ENCODE assay signal across 32 mouse cellular contexts in genomic region chr2:41192293-41192692, GRCm38 (mm10).
A peak's percentile ranks its signal among the peaks of the same experiment; 100 is the strongest.
DNase-seq lines count a peak whose midpoint lies in the region; ATAC-seq and TF ChIP-seq lines count a peak whose summit lies in the region.
"Had no signal": no experiment of that assay in that cellular context is flagged by ENCODE, and none has a peak within 500 bp of the region (broad histone marks: within the 10 kb centered on the region; RNA-seq: fewer than 3 reads in every experiment).

No protein-coding gene starts in this region.

- ATAC-seq in forebrain, embryonic 14.5 days = peak; percentile 46; the same call in 1 of the 2 replicates
- no peak; the same call in 1 of the 2 replicates for ATAC-seq in forebrain, embryonic 12.5 days (ENCODE audit: low FRiP score)
- ATAC-seq in midbrain, postnatal 0 days (ENCODE audit: low FRiP score) = no peak
- ATAC-seq in midbrain, embryonic 11.5 days (ENCODE audit: low FRiP score) = no peak
- no peak for ATAC-seq in kidney, embryonic 16.5 days (ENCODE audit: low FRiP score, low TSS enrichment)
- ATAC-seq: activated CD4-positive, CD25-positive, alpha-beta regulatory T cell, adult 4 months; intestine, embryonic 15.5 days; liver, embryonic 12.5 days had no signal

- H3K27ac ChIP-seq in forebrain, embryonic 14.5 days (ENCODE audit: low read depth, low read length) = no peak overlapping the region
- H3K27ac ChIP-seq in forebrain, embryonic 12.5 days = no peak overlapping the region
- no peak overlapping the region for H3K27ac ChIP-seq in midbrain, postnatal 0 days (ENCODE audit: low read depth, low read length)
- no peak overlapping the region for H3K27ac ChIP-seq in midbrain, embryonic 11.5 days (ENCODE audit: low read depth, low read length)
- H3K27ac ChIP-seq in kidney, embryonic 16.5 days (ENCODE audit: low read length) = no peak overlapping the region
- H3K27ac ChIP-seq: embryonic facial prominence, embryonic 13.5 days; heart, adult 2 months; heart, embryonic 13.5 days; hindbrain, embryonic 14.5 days; intestine, embryonic 15.5 days; layer of hippocampus, adult 2 months; limb, embryonic 13.5 days; liver, embryonic 12.5 days; neural tube, embryonic 13.5 days; stomach, postnatal 0 days had no signal

- no peaks in the 10 kb centered on the region for H3K36me3 ChIP-seq in forebrain, embryonic 14.5 days (ENCODE audit: control insufficient read depth, insufficient read depth, low read length)
- H3K36me3 ChIP-seq in forebrain, embryonic 12.5 days (replicated peaks) = no peaks in the 10 kb centered on the region
- H3K36me3 ChIP-seq in midbrain, postnatal 0 days (ENCODE audit: insufficient read depth, low read length) = no peaks in the 10 kb centered on the region
- no peaks in the 10 kb centered on the region for H3K36me3 ChIP-seq in midbrain, embryonic 11.5 days (ENCODE audit: control insufficient read depth, insufficient read depth, low read length)
- H3K36me3 ChIP-seq in kidney, embryonic 16.5 days (ENCODE audit: insufficient read depth, low read length) = no peaks in the 10 kb centered on the region
- H3K36me3 ChIP-seq: embryonic facial prominence, embryonic 13.5 days; heart, embryonic 13.5 days; intestine, embryonic 15.5 days; limb, embryonic 13.5 days; liver, embryonic 12.5 days; neural tube, embryonic 13.5 days had no signal

- TF ChIP-seq CTCF in midbrain, postnatal 0 days (IDR thresholded peaks at IDR 0.05) = no peak

- 70% methylated on average over 4 of the region's 4 CpGs for WGBS in forebrain, embryonic 14.5 days
- WGBS in forebrain, embryonic 12.5 days = 82% methylated on average over 4 of the region's 4 CpGs
- 65% methylated on average over 4 of the region's 4 CpGs for WGBS in midbrain, postnatal 0 days
- 75% methylated on average over 4 of the region's 4 CpGs for WGBS in midbrain, embryonic 11.5 days
- 93% methylated on average over 4 of the region's 4 CpGs for WGBS in kidney, embryonic 16.5 days

- peak; percentile 33 for DNase-seq in forebrain, embryonic 14.5 days (ENCODE audit: low spot score)
- DNase-seq in midbrain, postnatal 0 days (ENCODE audit: low spot score) = peak; percentile 26
- no peak for DNase-seq in midbrain, embryonic 11.5 days (ENCODE audit: low spot score, missing footprints)
- DNase-seq in cerebellum, postnatal 36 days = peak; percentile 12 to 31
- no peak for DNase-seq in adrenal gland, adult 2 months
- DNase-seq: adrenal gland, postnatal 10 days; embryo, embryonic 11 days; gastrocnemius, postnatal 36 days; heart, adult 2 months; heart, postnatal 14 days; kidney, adult 8-10 months; kidney, postnatal 14 days; lung, adult 2 months; lung, postnatal 14 days; midbrain, embryonic 14.5 days; right cerebral cortex, postnatal 14 days; thymus, adult 2 months; thymus, postnatal 4 days had no signal

- H3K27me3 ChIP-seq in forebrain, embryonic 14.5 days (replicated peaks; ENCODE audit: control insufficient read depth, insufficient read depth, low read length) = no peaks in the 10 kb centered on the region
- no peaks in the 10 kb centered on the region for H3K27me3 ChIP-seq in forebrain, embryonic 12.5 days
- no peaks in the 10 kb centered on the region for H3K27me3 ChIP-seq in midbrain, postnatal 0 days (ENCODE audit: insufficient read depth, low read length)
- no peaks in the 10 kb centered on the region for H3K27me3 ChIP-seq in midbrain, embryonic 11.5 days (ENCODE audit: control insufficient read depth, insufficient read depth, low read length)
- H3K27me3 ChIP-seq in kidney, embryonic 16.5 days (ENCODE audit: insufficient read depth, low read length) = no peaks in the 10 kb centered on the region
- H3K27me3 ChIP-seq: embryonic facial prominence, embryonic 13.5 days; heart, embryonic 13.5 days; intestine, embryonic 15.5 days; limb, embryonic 13.5 days; liver, embryonic 12.5 days; neural tube, embryonic 13.5 days had no signal

- H3K4me1 ChIP-seq in forebrain, embryonic 14.5 days (ENCODE audit: control insufficient read depth, insufficient read depth, low read length) = no peaks in the 10 kb centered on the region
- no peaks in the 10 kb centered on the region for H3K4me1 ChIP-seq in forebrain, embryonic 12.5 days
- H3K4me1 ChIP-seq in midbrain, postnatal 0 days (ENCODE audit: insufficient read depth, low read length) = no peaks in the 10 kb centered on the region
- H3K4me1 ChIP-seq in midbrain, embryonic 11.5 days (ENCODE audit: control insufficient read depth, insufficient read depth, low read length) = no peaks in the 10 kb centered on the region
- no peaks in the 10 kb centered on the region for H3K4me1 ChIP-seq in kidney, embryonic 16.5 days (ENCODE audit: insufficient read depth, low read length)
- H3K4me1 ChIP-seq: embryonic facial prominence, embryonic 13.5 days; heart, embryonic 13.5 days; intestine, embryonic 15.5 days; limb, embryonic 13.5 days; liver, embryonic 12.5 days; neural tube, embryonic 13.5 days had no signal

- H3K9me3 ChIP-seq in forebrain, embryonic 14.5 days (replicated peaks; ENCODE audit: control insufficient read depth, low read length) = no peaks in the 10 kb centered on the region
- no peaks in the 10 kb centered on the region for H3K9me3 ChIP-seq in forebrain, embryonic 12.5 days
- no peaks in the 10 kb centered on the region for H3K9me3 ChIP-seq in midbrain, postnatal 0 days (ENCODE audit: low read length)
- H3K9me3 ChIP-seq in midbrain, embryonic 11.5 days (ENCODE audit: control insufficient read depth, low read length) = no peaks in the 10 kb centered on the region
- H3K9me3 ChIP-seq in kidney, embryonic 16.5 days (ENCODE audit: low read length) = no peaks in the 10 kb centered on the region
- H3K9me3 ChIP-seq: embryonic facial prominence, embryonic 13.5 days; heart, embryonic 13.5 days; intestine, embryonic 15.5 days; limb, embryonic 13.5 days; liver, embryonic 12.5 days; neural tube, embryonic 13.5 days had no signal

- no peak overlapping the region for H3K9ac ChIP-seq in forebrain, embryonic 14.5 days (ENCODE audit: low read length)
- H3K9ac ChIP-seq in forebrain, embryonic 12.5 days = no peak overlapping the region
- no peak overlapping the region for H3K9ac ChIP-seq in midbrain, postnatal 0 days (replicated peaks; ENCODE audit: low read length, poor library complexity, severe bottlenecking)
- no peak overlapping the region for H3K9ac ChIP-seq in midbrain, embryonic 11.5 days (ENCODE audit: low read length)
- no peak overlapping the region for H3K9ac ChIP-seq in kidney, embryonic 16.5 days (replicated peaks; ENCODE audit: low read length)
- H3K9ac ChIP-seq: embryonic facial prominence, embryonic 13.5 days; heart, embryonic 13.5 days; hindbrain, embryonic 14.5 days; intestine, embryonic 15.5 days; limb, embryonic 13.5 days; liver, embryonic 12.5 days; neural tube, embryonic 13.5 days had no signal

- H3K4me2 ChIP-seq in forebrain, embryonic 14.5 days (ENCODE audit: low read length) = no peak overlapping the region
- no peak overlapping the region for H3K4me2 ChIP-seq in forebrain, embryonic 12.5 days
- no peak overlapping the region for H3K4me2 ChIP-seq in midbrain, postnatal 0 days (ENCODE audit: low read depth, low read length, poor library complexity, severe bottlenecking)
- no peak overlapping the region for H3K4me2 ChIP-seq in midbrain, embryonic 11.5 days
- H3K4me2 ChIP-seq in kidney, embryonic 16.5 days (replicated peaks; ENCODE audit: low read depth, low read length) = no peak overlapping the region
- H3K4me2 ChIP-seq: embryonic facial prominence, embryonic 13.5 days; heart, embryonic 13.5 days; hindbrain, embryonic 14.5 days; intestine, embryonic 15.5 days; limb, embryonic 13.5 days; liver, embryonic 12.5 days; neural tube, embryonic 13.5 days had no signal

- no peak overlapping the region for H3K4me3 ChIP-seq in forebrain, embryonic 14.5 days (ENCODE audit: low read depth, low read length)
- H3K4me3 ChIP-seq in forebrain, embryonic 12.5 days (replicated peaks) = no peak overlapping the region
- no peak overlapping the region for H3K4me3 ChIP-seq in midbrain, postnatal 0 days (ENCODE audit: low read depth, low read length)
- H3K4me3 ChIP-seq in midbrain, embryonic 11.5 days (ENCODE audit: low read depth, low read length) = no peak overlapping the region
- H3K4me3 ChIP-seq in kidney, embryonic 16.5 days (ENCODE audit: low read length) = no peak overlapping the region
- H3K4me3 ChIP-seq: embryonic facial prominence, embryonic 13.5 days; erythroblast, embryonic 14.5 days; heart, adult 2 months; heart, embryonic 13.5 days; intestine, embryonic 15.5 days; layer of hippocampus, adult 2 months; limb, embryonic 13.5 days; liver, embryonic 12.5 days; myocyte; neural tube, embryonic 13.5 days had no signal

Comparison
In these comparisons a context has a peak if more than half of its experiments do, and no peak if none do; other contexts are left out.
1. DNase-seq: peak in forebrain, embryonic 14.5 days (single experiment), midbrain, postnatal 0 days (single experiment) and cerebellum, postnatal 36 days (2 of 2); none in midbrain, embryonic 11.5 days (single experiment) and adrenal gland, adult 2 months (single experiment).